Mouse (Mus musculus) spleen, adult 12 weeks (tissue): ENCODE results near the gene Cfdp1.

Experiments used
- DNase-seq: peaks from one replicate; pipeline ENCODE4 v3.0.0; 2022; ENCODE audit warnings: low spot score

The Cfdp1 gene

DNA sequence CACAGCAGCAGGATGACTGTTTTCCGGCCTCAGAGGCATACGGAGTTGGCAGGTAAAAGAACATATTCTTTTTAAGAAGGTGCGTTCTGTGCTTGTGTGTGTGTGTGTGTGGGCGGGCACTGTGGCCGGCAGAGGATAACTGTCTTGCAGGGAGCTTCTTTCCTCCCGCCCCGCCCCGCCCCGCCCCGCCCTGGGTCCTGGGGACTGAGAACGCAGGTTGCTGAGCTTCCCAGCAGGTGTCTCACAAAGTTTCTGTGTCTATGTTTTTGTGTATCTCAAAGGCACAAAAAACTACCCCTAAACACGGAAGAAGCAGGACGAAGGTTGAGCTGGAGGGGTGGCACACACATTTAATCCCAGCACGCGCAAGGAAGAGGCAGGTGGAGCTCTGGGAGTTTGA, 84.8 kb downstream of the Cfdp1 start:
- no peak for DNase-seq

DNA sequence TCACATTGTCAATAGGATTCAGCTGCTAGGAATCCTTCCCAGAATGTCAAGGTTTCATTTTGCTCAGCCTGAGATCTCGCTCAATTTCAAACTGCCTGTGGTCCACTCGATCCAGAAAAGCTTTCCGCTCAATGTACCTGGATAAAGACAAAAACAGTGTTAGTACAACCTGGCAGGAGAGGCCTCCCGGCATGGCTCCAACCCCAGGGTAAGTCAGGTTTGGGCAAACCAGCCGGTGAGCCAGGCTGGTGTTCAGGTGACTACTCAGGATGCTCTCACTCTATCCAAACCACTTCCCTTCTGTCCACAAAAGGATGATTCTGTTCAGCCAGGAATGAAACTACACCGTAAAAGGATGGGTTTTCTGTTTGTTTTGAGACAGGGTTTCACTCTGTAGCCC, 85.4 kb downstream of the Cfdp1 start:
- DNase-seq: no peak

DNA sequence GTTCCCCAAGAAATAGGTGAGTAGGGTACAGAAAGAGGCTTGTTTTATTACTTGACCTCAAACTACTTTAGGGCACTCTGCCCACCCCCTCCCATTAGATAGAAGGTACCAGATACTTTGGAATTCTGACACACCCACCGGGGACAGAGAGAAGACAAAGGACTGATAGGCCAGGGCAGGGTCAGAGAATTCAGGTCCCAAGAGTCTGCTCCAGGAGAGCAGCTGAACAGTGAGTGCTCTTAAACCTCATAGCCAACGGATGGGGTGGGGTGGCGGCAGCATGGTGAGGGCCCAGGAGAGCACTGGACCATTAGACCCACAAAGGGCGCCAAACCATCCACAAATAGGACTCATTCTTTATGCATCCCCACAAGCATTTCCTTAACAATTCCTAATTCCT, 88.5 kb downstream of the Cfdp1 start:
- DNase-seq: no peak

DNA sequence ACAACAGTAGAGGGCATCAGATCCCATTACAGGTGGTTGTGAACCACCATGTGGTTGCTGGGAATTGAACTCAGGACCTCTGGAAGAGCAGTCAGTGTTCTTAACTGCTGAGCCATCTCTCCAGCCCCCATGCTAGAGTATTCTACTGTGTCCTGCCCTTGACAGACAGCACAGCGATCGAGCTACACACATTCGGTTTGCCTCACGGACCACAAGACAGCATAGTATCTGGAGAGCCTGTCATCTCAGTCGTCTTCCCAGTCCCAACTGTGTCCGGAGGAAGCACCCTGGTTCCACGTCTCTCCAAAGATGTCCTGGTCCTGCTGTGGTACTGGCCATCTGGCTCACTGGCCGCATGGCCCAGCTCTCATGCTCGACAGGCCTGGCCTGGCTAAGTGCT, 89.0 kb downstream of the Cfdp1 start:
- DNase-seq: no peak

DNA sequence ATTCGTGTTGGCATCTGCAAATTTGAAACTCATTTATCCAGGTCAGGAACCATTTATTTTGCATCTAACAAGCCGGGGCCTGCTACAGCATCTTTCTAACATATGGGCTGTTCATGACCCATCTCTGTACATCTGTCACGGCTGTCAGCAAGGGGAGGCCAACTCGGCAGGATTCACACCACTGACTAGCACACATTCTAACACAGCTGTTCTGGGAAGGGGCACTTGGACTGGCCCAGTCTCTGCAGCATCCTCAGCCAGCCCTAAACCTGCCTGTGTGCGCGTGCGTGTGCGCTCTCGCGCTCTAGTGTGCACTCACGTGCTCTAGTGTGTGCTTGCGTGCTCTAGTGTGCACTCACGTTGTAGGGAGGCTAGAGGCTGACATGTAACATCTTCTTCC, 93.4 kb downstream of the Cfdp1 start:
- DNase-seq: no peak

DNA sequence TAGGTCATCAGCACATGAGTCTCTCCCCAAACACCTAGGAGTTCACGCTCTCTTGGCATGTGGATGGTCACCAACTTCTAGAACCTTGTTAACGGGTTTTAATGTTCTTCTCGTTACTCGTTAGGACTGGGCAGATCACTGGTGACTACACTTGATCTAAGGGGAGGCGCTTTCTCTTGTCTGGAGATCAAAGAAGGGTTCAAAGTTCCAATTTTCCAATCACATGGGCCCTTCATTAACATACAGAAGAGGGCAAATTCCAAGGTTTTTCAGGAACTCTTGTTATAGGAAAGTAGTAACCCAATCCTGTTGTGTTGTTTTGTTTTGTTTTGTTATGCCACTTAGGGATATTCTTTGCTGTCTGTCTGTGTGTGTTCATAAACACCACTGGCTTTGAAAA, 95.3 kb downstream of the Cfdp1 start:
- no peak for DNase-seq

DNA sequence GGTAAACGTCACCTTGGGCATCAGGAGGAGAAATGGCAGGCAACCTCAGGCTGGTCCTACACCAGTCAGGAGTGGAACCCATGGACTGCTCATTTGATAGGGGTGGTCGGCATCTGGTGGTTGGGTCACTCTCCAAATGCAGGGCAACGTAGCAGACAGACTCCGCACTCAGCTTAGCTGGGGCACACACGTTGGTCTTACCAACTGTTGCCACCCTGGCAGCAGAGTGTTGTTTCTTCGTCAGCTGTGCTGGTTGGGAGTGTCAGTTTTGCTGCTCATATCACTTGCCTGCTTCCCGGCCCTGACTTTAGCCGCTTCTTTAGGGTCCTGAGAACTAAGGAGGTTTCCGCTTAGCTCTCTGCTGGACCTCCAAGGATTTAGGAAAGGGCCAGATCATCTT, 96.5 kb downstream of the Cfdp1 start:
- DNase-seq: no peak

DNA sequence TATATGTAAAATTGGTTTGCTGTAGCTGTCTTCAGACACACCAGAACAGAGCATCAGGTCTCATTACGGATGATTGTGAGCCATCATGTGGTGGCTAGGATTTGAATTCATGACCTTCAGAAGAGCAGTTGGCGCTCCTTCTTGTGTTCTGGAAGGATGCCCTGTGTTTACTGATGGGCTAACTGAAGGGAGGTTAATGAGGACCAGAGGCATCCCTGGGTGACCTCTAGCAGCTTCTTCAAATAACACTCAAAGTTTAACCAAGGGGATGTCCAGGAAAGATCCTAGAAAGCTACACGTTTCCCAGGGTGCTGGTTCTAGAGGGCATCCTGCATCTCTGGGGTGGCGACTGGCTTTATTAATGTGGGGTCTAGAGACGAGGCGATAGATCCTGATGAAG, 99.4 kb downstream of the Cfdp1 start:
- DNase-seq: no peak

DNA sequence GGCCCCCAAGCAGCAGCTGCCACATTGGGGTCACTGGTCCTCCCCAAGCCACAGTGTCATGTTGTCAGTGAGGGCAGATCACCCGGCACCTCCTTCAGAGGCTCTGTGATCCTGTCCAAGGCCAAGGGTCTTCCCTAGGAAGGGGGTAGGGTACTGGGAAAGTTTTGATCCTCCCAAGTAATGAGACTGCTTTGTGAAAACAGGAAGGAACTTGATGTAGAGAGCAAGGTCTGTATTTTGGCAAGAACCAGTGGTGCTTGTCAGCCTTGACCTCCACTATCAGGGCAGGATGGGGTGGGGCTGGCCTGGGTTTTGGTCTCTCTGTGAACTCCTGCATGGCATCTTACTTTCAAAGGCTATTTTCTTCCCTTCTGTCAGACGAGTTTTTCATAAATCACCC, 100.0 kb downstream of the Cfdp1 start:
- no peak for DNase-seq

DNA sequence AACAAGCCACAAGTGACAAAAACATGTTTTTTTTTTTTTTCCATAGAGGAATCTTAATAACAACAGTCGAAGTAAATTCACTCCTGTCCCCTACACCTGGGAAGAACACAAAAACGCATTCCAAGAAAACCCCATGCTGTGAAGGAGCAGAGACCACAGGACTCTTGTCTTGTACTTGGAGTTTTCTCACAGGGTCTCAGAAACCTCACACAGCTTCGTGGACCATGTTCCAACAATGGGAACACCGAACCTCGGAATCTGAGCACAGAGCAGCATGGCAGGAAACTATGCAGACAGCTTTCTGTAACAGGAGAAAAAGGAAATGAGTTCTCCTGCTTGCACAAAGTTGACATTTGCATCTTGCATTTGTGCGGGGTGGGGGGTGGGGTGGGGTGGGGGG, 105.3 kb downstream of the Cfdp1 start:
- no peak for DNase-seq

DNA sequence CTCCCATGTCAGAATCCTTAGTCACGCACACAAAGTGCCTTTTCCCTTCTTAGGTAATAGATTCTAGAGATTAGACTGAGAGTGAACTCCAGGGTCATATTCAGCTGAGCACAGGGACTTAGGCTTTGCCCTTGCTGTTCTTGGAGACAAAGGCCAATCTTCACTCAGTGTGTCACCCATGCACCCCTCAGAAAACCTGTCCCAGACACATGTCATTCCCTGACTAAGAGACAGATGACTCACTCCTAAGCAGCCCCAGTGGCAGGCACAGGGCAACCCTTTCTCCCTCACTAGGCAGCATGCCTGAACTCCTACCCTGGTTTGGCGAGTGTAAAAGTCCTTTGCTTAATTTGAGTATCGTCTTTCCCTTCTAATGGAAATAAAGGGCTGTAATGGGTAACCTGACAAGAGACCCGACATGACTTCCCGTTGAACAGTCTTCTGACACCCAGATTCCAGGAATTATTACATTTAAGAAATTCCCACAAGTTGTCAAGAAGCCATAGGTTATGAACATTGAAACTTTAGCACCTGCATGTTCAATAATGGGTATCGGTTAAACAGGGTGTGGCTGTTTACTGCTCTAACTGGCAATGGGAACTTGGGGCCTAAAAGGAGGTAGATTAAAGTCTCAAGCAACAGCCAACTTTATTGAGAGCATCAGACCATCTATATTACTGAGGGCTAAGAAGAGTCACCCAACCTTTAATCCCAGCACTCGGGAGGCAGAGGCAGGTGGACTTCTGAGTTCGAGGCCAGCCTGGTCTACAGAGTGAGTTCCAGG, 106.0 kb downstream of the Cfdp1 start:
- DNase-seq: no peak

DNA sequence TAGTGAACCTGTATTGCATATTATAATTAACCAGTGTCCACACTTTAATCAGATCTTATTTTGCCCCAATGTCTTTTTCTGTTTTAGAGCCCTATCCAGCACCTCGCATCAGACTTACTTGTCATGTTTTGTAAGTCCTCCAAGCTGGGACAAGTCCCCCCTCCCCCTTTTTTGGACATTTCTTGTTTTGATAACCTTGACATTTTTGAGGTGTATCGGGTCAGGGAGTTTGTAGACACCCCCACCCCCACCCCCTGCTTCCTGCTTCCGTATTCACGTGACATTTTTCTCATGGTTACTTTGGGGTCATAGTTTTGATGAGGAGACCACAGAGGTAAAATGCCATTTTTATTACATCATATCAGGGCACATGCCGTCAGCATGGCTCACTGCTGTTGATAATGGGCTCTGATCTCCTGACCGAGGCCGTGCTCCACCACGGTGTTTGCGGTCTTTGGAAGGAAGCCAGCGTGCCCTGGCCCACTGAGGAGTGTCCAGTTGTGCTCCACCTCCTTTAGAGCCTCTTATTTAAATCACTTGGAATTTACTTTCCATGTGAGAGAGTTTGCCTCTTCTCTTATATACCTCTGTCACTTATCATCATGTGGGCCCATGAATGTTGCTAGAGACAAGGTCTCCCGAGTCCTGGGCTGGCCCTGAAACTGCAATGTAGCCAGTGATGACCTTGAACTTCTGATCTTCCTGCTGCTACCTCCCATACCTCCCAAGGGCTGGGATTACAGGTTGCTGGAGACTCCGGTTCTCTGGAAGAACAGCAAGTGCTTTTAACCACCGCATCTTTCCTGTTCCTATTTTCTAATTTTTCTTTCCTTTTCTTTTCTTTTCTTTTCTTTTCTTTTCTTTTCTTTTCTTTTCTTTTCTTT, 107.3 kb downstream of the Cfdp1 start:
- no peak for DNase-seq

DNA sequence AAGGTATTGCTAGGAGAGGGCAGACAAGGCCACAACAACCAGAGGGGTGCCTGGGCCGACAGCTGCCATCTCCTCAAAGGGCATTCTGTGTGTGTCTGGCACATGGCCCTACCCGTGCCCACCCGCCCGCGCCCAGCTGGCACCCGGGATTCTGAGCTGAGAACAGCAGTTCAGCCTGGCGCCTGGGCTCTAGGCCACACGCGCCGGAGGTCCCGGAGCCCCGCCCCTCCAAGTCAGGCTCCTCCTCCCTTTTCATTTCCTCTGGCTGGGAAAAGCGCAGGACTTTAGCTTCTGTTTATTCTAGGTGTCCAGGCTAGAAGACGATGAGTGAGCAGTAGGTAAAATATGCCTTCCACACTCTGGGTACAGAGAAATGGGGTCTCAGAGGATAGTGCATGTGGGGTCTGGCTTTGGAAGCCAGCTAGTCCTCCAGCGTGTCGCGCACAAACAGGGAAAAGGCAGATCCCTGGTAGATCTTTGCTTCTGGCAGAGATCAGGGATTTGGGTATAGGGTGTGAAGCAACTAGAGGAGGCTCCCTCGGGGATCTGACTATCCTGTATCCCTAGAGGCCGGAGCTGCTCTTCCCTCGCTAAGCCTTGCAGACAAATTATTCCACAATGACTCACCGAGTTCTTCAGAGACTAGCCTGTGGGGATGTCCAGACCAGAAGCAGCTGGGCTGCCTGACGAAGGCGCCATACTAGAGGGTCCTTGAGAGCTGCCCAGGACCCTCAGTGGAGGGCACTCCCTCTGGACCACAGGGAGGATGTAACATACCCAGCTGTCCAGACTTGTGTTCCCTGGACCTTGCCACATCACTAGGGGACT, 108.3 kb downstream of the Cfdp1 start:
- DNase-seq: no peak

DNA sequence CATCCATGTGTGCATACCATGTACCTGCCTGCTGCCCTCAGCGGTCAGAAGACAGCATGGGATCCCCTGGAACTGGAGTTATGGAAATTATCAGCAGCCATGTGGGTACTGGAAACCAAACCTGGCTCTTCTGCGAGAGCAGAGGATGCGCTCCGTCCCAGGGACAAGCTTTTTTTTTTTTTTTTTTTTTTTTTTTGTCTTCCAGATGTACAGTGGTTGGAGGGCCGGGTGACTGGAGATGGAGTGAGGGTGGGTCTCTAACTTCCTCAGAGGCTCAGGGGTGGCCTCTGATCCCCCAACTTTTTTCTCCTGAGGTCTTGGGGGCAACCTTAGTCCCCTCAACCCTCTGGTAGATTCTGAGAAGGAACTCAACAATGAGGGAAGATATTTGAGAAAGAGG, 109.0 kb downstream of the Cfdp1 start:
- DNase-seq: no peak

DNA sequence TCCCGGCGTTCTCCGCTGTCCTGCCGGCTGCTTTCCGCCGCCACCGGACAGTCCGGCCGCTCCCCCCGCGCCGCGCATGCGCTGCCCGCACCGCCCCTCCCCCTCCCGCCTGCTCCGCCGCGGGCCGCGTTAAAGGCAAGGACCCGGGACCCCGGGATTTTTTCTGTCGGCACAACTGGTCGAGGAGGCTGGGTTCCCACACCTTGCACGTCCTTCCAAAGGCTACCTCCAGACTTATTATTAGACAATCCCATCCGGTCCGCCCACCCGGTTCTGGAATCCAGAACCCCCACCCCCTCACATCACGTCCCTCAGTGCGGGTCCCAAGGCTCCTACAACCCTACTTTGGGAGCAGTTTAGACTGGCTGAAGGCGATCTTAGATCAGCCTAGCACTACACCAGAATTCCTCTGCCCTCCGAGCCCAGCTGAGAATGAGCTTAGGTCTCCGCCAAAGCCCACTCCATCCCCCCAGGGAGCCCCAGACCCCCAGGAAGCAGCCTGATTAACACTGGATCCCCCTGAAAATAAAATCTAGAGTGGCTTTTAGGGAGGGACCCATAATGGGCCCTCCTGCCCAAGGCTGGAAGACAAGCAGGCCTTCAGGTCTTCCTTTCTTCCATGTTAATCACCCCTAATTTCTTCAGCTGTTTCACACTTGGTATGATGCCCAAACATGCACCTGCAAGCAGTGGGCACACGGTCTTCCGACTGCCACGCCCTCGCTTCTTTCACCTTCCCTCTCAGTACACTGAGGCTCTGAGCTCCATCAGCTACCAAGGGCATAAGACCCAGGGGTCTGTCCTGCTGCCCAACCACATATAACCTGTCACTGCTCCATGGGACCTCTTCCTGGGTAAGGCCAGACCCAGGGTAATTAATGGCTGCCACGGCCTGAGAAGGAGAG, 110.0 kb downstream of the Cfdp1 start, which contains the start of gene Bcar1:
Gene Bcar1, minus strand, starts transcription at position 18 of the 905 bp plus-strand sequence.
- DNase-seq: no peak

DNA sequence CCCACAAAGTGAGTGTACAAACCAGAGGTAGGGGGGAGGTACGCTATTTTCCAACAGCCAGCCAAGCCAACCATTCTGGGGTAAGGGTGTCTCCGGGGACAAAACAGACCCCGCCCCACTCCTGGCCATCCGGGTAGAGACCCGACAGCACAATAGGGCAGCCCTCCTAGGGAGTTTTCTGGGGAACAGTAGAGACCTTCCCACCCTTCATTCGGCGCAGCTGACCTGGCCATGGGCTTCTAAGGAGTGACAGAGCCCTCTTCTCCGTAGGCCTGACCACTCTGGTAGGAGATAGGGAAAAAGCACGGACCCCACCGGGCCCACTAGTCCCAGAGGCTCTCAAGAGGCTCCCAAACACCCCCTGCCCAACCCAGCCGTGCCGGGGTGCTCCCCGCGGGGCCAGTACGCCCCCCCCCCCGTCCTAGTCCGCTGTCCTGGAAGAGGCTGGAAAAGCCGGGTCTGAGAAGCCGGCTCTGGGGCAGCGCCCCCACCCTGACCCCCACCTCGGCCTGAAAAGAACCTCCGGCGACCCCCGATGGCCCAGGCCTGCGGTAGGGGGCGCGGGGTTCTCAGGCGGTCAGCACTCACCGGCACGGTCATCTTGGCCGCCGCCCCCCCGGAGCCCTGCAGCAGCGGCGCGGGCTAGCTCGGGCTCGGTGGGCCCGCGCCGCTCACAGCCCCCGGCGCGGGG, 110.8 kb downstream of the Cfdp1 start:
- no peak for DNase-seq

DNA sequence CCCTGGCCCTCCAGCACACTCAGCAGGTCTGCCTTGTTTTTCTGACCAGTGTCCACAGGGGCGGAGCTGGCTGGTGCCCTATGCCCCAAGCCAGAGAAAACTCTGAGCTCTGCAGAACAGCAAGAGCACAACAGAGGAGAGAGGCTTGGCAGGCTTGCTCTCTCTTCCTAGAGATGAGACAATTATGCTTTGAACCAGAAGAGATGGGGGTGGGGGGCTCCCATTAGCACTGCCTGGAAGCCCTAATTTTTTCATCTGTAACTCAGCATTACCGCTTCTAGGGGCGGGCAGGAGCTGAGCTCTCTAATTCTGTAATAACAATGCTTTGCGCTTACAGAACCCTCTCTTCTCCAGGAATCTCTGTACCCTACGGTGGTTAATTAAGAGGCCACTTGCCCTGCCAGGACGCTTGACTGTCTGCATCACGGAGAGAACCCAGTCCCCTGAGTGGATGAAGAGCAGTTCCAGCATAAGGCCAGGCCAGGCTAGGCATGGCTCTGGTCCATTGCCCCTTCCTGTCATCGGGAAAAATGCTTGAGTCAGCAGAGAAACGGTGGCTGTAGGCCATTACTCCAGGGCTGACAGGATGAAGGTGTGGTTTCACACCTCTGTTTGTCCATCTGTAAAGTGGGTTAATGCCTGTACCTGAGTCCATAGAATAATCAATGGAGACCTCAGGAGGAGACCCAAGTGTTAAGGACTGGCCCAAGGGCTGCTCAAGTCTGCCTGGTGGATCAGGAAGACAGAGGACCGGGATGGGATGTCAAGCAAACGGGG, 111.6 kb downstream of the Cfdp1 start:
- DNase-seq: no peak

DNA sequence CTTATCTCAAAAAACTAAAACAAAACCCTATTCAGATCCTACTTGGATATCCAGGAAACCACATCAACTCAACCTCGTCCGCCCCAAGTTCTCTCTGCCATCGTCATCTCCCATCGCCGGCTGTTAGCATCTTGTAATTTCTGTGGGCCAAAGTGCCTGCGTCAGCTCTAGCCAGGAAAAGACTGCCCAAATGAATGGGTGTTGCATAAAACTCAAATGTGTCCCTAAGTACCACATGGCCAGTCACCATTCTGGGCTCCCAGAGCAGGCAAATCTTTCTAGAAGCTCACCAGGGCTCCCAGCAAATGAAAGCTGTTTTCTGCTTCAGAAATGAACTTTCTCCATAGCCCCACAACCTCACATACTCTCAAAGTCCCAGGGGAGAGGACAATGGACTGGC, 112.5 kb downstream of the Cfdp1 start:
- DNase-seq: no peak

DNA sequence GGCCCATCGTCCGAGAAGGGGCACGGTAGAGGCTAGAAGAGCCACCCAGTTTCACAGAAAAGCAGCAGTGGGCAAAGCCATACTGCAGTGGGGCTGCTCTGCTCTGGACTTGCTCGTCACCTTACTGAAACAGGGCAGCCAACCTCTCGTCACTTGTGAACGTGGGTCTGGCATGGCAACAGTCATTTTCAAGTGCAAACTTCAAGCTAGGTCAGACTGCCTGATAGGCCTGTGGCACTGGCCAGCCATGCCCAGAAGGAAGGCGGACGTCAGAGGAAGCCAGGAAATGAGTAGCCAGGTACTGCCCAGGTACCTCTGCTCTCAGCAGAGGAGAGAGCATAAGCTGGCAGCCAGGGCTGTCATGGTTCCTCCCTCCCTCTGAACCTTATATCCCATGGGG, 113.1 kb downstream of the Cfdp1 start:
- no peak for DNase-seq

DNA sequence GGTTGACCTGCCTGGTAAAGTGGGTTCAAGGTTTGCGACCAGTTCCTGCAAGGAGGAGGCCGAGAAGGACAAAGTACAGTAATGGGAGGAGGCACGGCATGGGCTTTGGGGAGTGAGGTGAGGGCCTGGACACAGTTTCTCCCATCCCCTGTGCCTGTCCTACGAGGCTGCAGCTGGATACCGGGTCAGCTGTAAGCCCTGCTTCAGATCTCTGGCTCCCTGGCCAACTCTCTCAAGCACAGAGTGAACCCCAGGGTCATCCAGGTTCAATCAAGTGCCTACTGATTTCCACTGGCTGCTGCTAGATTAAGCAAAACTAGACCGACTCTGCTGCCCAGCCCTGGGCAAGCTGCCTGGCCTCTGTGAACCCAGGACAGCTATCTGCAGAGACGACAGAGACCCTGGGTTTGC, 113.8 kb downstream of the Cfdp1 start:
- no peak for DNase-seq
